Mouse (Mus musculus) induced T-regulatory cell, adult 2 months (primary cell): ENCODE results near the gene 2310034G01Rik.

Source experiments
- DNase-seq: peaks from one replicate; pipeline ENCODE4 v3.0.0-alpha.2; 2012; ENCODE audit warnings: low read depth

2310034G01Rik gene

DNA sequence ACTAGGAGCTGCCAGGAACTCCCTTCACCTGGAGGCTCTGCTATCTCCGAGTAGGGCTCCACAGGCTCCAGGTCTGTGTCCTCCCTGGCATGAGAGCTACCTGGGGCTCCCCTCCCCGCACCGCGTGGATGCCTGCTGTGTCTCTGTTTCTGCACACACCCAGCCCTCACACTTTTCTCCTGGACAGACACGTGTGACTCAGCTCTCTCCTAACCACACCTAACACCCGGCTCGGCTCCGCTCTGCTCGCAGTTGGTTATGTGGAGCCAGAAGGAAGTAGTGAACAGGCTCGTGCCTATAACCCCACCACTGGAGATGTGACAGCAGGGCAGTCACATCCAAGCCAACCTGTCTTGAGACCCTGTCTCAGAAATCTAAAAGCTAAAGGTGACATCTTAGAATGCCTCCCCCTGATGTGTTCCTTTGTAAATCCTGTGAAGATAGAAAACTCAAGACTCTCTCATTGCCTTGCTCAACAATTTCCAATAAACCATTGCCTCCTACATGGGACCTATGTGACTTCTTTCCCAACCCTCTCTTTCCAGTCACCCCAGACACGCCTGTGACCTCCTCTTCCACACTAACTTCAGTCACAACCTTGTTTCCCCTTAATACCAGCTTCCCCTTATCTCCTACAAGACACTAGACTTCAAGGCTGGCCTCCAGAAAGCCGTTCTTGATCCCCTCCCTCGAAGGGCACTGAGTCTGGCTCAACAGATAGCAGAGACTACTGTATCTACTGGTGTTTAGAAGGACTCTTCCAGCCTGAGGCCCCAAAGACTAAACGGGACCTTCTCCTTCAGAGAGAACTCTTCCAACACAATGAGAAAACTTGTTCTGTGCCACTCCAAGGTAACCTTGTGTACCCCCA, 35.0 kb downstream of the 2310034G01Rik start:
- DNase-seq = peak; percentile 53

DNA sequence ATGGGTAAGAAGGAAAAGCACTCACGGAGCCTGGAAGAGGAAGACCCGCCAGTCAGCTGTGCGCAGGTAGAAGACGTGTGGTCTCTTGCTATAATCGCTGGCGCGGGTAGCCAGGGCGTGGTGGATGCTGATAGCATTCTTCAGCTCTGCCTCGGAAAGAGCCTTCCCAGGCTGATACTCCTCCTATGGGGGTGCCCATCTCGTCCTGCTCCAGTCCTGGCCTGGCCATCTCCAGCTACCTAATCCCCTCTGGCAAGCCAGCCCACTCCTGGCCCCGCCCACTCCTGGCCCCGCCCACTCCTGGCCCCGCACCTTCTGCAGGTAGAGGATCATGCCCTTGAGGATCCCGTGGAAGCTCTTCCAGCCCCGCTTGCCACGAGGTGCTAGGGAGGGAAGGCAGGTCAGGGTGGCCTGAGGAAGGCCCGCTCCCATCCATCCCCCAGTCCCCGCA, 35.9 kb downstream of the 2310034G01Rik start:
- DNase-seq = peak; percentile 41

DNA sequence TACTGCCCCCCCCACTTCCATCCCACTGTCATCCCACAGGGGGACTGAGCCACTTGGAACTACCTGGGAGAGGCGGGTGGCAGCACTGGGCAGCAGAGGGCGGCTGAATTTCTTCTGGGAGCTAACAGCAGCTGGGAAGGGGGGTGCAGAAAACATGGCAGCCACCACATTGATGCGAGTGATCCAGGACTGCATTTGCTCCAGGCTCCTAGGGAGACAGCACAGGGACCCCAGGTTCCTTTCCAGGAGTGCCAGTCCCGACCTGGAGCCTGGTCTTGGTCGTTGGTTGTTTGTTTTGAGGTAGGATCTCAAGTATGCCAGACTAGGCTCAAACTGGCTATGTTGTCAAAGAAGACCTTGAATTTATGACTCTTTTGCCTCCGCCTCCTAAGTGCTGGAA, 36.5 kb downstream of the 2310034G01Rik start:
- DNase-seq = no peak

DNA sequence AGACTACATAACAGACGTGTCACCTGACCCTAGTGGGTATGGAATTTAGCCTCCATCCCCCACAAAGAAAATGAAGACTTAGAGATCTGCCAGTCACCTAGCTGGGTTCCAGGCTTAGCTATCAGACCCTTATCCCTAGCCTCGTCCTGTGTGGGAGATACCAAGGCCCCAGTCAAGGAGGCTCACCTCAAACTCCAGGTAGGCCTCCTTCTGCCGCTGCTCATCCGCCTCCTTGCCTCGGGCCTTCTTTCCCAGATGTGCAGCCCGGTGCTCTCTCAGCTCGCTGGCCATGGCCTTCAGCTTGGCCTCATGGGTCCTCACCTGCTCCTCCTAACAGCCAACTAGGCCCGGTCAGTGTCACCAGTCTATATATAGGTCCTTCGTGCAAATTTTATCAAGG, 37.0 kb downstream of the 2310034G01Rik start:
- DNase-seq = no peak

DNA sequence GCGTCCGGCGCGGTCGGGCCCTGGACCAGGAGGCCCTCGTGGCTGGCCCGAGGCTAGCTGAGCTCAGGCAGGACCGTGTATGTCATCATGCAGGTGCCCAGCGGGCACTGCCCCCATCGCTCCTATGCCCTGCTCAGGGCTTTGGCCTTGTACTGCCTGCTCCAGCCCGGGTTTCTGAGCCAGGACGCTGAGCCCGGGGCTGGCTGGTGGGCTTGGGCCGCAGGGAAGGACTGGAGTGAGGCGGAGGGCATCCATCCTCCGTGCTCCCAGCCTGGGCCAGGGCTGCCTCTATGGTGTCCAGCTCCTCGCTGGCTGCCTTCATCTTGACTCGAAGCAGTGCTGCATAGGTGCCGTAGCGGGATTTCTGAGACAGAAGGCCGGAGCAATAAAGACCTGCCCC, 37.5 kb downstream of the 2310034G01Rik start:
- no peak for DNase-seq

DNA sequence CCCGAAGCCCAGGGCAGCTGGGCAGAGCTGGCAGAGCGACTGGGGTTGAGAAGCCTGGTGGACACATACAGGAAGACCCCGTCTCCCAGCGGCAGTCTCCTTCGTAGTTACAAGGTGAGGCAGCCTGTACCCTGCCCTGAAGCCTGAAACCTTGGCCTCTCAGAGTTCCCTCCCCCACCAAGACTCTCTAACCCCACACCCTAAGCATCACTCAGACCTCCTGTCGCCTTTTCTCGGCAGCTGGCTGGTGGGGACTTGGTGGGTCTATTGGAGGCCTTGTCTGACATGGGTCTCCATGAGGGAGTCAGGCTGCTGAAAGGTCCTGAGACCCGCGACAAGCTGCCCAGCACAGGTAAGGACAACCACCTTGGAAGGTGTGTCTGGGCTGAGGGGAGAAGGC, 38.8 kb downstream of the 2310034G01Rik start:
- DNase-seq = no peak

DNA sequence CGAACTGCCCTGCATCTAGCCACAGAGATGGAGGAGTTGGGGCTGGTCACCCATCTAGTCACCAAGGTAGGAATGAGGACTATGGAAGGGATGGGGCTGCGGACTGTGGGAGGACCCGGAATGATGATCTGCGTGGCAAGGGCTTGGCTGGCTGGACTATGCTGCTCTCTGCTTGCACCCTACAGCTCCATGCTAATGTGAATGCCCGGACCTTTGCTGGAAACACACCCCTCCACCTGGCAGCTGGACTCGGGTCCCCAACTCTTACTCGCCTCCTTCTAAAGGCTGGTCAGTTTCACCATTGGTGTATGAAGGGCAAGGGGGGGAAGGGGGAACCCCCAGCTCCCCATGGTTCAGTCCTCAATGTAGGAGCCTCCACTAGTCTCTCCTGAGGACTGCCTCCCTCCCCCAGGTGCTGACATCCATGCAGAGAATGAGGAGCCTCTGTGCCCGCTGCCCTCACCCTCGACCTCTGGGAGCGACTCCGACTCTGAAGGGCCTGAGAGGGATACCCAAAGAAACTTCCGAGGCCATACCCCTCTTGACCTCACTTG, 39.7 kb downstream of the 2310034G01Rik start:
- DNase-seq = no peak

DNA sequence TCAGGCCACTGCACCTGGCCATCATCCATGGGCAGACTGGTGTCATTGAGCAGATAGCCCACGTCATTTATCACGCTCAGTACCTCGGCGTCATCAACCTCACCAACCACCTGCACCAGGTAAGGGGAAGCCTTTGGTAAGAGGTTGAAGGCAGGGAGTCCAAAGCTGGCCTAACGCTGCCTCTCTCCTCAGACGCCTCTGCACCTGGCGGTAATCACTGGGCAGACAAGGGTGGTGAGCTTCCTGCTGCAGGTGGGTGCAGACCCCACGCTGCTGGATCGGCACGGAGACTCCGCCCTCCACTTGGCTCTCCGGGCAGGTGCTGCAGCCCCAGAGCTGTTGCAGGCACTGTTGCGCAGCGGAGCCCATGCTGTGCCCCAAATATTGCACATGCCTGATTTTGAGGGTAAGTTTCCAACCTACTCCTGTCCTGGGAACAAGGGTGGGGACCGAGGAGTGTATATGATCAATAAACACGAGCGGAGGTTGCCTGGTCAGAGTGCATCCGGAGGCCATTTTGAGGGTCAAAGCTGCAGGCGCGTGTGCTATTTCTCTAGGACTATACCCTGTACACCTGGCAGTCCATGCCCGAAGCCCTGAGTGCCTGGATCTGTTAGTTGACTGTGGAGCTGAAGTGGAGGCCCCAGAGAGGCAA, 40.3 kb downstream of the 2310034G01Rik start:
- DNase-seq = no peak

DNA sequence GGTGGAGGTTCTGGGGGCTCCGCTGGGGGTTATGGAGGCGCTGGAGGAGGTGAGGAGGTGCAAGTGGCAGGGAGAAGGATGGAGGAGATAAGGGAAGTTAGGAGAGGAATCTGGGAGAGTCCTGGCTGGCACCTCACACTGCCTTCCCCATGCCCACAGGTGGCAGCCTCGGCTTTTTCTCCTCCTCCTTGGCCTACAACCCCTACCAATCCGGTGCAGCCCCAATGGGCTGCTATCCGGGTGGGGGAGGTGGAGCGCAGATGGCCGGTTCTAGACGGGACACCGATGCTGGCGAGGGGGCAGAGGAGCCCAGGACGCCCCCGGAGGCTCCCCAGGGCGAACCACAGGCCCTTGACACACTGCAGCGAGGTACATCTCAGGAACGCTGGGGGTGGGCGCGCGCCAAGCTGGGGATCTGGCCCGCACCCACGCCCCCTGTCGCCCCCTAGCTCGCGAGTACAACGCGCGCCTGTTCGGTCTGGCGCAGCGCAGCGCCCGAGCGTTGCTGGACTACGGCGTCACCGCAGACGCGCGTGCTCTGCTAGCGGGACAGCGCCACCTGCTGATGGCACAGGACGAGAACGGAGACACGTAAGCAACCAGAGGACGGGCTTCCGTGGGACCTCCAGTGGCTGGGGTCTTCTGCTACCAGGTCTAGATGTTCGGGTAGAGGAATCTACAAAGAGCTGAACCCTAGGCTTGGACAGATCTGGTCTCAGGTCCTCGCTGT, 41.2 kb downstream of the 2310034G01Rik start:
- DNase-seq = peak; percentile 92

DNA sequence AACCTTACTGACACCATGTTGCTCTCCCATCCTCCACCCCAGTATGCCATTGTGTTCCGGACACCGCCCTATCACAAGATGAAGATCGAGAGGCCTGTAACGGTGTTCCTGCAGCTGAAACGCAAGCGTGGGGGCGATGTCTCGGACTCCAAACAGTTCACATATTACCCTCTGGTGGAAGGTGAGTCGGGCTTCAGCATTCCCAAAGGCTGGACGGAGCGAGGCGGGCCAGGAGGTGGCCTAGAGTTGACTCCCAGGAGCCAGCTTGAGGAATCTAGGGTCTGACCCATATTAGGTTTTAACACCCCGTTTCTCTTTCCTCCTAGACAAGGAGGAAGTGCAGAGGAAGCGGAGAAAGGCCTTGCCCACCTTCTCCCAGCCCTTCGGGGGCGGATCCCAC, 41.8 kb downstream of the 2310034G01Rik start:
- peak; percentile 33 for DNase-seq

DNA sequence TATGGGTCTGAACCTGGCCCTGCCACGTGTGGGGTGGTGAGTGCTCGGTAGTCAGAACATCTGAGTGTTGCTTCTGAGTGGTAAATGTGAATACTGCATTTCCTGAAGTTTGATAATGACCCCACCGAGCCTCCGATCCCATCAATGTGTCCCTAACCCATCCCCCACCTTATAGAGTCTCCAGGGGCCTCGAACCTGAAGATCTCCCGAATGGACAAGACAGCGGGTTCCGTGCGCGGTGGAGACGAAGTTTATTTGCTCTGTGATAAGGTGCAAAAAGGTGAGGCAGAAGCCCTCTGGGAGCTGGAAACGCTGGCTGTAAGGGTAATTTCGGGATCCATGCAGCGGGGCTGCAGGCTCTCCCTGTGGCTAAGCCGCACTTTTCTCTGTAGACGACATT, 42.3 kb downstream of the 2310034G01Rik start:
- DNase-seq = no peak

DNA sequence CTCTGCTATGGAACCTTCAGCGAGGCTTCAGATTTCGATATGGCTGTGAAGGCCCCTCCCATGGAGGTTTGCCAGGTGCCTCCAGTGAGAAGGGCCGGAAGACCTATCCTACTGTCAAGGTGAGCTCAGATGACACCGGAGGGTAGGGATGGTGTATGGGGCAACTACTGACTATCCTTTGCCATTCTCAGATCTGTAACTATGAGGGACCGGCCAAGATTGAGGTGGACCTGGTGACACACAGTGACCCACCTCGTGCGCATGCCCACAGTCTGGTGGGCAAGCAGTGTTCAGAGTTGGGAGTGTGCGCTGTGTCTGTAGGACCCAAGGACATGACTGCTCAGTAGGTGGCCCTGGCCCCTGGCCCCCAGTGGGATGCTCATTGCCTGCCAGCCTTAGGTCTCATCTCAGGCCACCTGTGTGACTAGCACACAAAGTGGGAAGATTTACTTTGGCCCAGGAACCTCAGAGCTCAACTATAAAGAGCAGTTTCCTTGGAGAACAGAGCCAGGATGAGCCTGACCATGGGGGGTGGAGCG, 43.3 kb downstream of the 2310034G01Rik start:
- peak; percentile 24 for DNase-seq

DNA sequence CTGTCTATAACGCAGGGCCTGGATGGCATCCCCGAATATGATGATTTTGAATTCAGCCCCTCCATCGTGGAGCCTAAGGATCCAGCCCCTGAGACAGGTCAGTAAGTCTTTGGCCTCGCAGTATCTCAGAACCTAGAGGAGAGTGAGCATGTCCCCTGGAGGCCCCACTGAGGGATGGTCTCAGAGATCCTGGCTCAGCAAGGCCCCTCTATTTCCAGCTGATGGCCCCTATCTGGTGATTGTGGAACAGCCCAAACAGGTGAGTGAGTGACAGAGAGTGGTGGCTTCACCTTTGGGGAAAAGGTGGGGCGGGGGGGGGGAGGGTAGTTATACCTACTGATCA, 43.9 kb downstream of the 2310034G01Rik start:
- DNase-seq = no peak

DNA sequence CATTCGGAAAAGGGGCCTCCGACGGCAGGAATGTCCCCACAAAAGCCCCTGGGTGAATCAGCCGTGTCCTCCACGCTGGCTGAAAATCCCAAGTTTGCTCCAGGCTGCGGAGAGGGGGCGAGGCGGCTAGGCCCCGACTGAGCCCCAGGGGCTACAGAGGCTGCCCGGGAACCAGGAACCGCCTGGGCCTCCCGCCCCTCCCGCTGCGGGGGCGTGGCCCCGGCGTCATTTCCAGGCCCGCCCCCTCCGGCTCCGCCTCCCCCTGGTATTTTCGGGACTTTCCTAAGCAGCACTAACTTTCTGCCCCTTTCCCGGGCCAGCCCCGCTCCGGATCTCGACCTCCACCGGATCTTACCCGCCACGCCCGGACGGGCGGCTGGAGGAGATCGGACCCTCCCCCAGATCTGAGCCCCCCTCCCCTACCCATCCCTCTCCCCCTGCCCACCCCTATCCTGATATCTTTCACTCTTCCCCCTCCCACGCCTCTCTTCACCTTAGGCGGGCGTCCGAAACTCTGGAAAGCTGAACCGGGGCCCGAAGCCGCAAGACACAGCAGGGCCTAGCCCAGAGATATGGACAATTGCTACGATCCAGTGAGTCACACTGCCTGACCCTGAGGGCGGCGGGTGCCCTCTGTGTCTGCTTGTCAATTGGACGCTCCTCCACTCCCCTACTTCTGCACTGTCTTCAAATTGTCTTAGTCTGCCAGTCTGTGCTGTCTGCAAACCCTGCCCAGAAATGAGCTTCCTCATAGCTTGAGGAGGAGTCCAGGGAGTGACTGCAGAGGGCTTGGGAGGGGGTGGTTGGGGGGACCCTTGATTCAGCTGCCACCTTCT, 44.5 kb downstream of the 2310034G01Rik start:
- peak; percentile 98 for DNase-seq

DNA sequence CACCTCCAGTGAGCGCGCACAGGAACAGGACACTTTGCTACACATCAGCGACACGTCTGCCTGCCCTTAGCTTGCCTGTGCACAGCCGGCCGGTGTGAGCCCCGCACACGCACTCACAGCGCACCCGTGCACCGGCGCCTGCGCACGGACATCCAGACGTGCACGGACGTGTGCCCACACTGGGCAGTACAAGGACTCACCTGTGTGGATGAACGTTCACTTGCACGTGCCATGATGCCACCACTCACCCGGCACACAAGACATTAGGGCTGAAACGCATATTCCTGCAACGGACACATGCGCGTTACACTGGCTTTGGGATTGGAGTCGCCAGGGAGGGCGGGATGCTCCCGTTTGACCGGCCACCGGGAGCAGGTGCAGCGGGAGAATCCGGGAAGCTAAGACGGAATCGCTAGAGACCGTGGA, 45.2 kb downstream of the 2310034G01Rik start:
- DNase-seq = no peak

DNA sequence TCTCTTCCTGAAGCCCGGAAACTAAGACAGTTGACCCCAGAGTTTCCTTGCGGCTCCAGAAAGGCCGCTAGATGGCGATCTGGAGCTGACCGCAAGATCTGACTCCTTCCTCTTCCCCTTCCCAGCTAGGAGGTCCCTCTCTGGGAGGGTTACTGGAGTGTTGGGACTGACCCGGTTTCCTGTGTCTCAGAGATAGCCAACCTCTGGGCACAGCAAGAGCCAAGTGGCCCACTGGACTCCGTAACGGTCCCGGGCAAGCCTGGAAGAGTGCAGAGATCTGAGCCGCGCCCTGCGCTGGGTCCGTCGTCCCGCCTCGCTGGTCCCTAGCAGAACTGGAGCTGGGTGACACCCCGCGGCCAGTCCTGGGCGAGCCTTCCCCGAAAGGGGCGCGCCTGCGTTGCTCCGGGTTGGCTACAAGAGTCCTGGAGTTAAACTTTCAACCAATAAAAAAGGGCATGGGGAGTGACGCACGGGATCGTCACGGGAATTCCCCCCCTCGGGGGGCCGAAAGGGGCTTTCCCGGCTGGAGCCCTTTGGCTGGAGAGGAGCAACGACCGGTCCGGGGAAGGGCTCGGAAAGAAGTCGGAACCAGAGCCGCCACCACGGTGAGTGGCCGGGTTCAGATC, 45.8 kb downstream of the 2310034G01Rik start, which contains the start of gene Nfkb2:
Gene Nfkb2, plus strand, starts transcription at position 105 of the 626 bp plus-strand sequence.
- DNase-seq = peak; percentile 98

DNA sequence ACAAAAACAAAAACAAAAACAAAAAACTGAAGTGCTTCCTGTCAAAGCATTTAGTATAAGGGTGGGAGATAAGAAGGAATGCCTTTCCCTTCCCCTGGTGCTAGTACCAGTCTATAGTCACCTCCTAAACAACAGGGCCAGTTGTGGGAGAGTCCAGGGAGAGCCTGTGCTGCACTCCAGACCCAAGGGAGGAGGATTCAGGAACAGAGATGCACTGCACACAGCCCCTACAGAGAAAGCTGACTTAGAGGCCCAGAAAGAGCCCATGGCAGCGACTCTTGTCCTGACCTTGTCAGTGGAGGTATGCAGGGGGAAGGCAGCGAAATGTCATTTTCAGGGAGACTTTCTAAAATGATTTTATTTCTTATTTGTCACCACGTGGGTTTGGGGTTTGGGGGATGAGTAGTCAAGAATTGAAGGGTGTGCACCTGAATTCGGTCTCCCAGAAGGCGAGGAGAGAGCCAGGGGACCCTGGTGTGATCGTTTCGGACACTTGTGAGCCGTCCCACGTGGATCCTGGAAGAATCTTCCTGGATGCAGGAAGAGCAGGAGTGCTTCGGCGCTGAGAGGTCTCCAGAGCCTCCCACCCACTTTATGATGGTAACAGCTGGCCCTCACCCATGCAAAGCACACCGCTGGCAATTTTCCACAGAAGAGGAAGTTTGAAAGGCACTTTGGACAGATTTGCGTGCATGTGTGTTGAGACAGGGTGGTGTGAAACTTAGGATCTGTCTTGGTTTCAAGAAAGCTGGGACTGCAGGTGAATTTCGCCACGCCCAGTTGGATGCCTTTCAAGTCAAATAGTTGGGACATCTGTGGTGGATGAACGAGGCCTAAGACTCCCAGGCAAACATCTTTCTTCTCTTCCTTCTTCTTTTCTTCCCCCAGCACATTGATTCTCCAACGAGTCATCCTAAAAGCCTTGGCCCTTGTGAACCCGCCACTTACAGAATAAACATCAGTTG, 46.6 kb downstream of the 2310034G01Rik start:
- peak; percentile 34 for DNase-seq

DNA sequence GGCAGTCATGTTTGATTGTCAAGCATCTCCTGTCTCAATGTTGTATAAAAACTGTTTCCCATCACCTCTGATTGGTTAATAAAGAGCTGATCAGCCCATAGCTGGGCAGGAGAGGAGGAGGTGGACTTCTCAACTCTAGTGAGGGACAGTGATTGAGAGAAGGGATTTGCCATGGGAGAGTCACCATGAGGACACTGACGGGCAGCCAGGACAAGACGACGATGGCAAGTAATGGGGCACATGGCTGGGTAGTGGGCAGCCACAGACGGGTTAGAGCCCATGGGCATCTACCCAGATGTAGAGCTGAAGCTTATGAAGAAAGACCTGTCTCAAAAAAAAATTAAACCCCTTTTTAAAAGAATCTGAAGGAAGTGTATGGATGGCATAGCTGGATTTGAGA, 47.6 kb downstream of the 2310034G01Rik start:
- DNase-seq = no peak

DNA sequence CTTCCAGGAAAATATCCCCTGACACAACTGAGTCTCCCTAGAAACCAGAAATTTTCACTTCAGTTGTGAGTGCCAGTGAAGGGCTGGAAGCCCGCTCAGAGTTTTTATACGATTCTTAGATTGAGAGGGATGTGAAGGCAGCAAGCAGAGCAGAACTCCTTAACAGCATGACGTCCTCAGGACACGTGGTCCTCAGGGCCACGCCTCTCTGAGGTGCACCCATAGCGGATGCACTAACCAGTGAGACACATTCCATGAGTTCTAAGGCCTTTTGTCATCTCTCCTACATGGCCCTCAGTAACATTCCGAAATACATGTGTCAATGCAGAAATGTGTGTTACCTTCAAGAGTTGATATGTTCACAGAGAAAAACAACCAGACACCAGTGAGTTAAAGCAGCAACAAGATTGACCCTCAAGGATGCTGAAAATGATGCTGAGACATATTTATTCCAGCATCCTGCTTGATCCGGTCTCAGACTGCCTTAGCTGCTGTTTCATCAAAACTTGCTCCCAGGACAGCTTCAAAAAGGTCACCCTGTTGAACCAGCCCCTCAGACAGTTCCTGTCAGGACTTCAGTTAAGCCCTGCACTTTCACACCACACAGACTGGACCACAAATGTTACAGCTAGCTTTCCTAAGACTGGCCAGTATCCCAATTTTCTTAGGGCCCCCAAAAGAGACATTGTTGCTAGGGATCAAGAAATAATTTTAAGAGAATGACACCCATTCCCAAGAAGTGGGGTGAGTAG, 49.6 kb downstream of the 2310034G01Rik start:
- no peak for DNase-seq
